Mouse (Mus musculus): ENCODE results near the gene Ssr1.

GRCm38 (mm10) chr13:38010444-38010910 is 16.5 kb upstream of the Ssr1 start:
- TF ChIP-seq CTCF (IDR thresholded peaks at IDR 0.05; ENCODE audit: low read depth) (no peak), EP300 (optimal IDR thresholded peaks at IDR 0.05) (no peak)
